Mouse (Mus musculus): ENCODE data around the gene Mrpl30. TPM values are rescaled to one million over a fixed set of nuclear protein-coding genes. Genes with fewer than 3 reads are reported as not detected.

Mrpl30 gene
- total RNA-seq, 2 experiments from 2014 or later, result 43.3 to 99.0 TPM

GRCm38 (mm10) chr1:37894606-37895005 is 4.3 kb downstream of the Mrpl30 start:
- no peak for ATAC-seq (replicated peaks; ENCODE audit: low FRiP score, poor library complexity, severe bottlenecking)

GRCm38 (mm10) chr1:37899816-37900215 is 9.5 kb downstream of the Mrpl30 start:
- no peak for ATAC-seq (replicated peaks; ENCODE audit: low FRiP score, poor library complexity, severe bottlenecking)

GRCm38 (mm10) chr1:37900288-37900687 is 10.0 kb downstream of the Mrpl30 start:
- ATAC-seq (replicated peaks; ENCODE audit: low FRiP score, poor library complexity, severe bottlenecking), result no peak

GRCm38 (mm10) chr1:37903178-37903577 is 12.9 kb downstream of the Mrpl30 start:
- ATAC-seq (replicated peaks; ENCODE audit: low FRiP score, poor library complexity, severe bottlenecking), result no peak

- no peak for ATAC-seq (replicated peaks; ENCODE audit: low FRiP score, poor library complexity, severe bottlenecking)
Measured at GRCm38 (mm10) chr1:37912751-37913150, 22.5 kb downstream of the Mrpl30 start.

- no peak for ATAC-seq (replicated peaks; ENCODE audit: low FRiP score, poor library complexity, severe bottlenecking)
Measured at GRCm38 (mm10) chr1:37916393-37916792, 26.1 kb downstream of the Mrpl30 start, which contains the start of gene Lyg2. Gene Lyg2 (minus strand): TSS chr1:37916493.

- no peak for ATAC-seq (replicated peaks; ENCODE audit: low FRiP score, poor library complexity, severe bottlenecking)
Measured at GRCm38 (mm10) chr1:37917666-37918065, 27.4 kb downstream of the Mrpl30 start.

GRCm38 (mm10) chr1:37918096-37918495 is 27.8 kb downstream of the Mrpl30 start:
- ATAC-seq (replicated peaks; ENCODE audit: low FRiP score, poor library complexity, severe bottlenecking), result no peak

GRCm38 (mm10) chr1:37922536-37922935 is 32.3 kb downstream of the Mrpl30 start:
- no peak for ATAC-seq (replicated peaks; ENCODE audit: low FRiP score, poor library complexity, severe bottlenecking)

GRCm38 (mm10) chr1:37925971-37926370 is 35.7 kb downstream of the Mrpl30 start:
- ATAC-seq (replicated peaks; ENCODE audit: low FRiP score, poor library complexity, severe bottlenecking), result no peak

- ATAC-seq (replicated peaks; ENCODE audit: low FRiP score, poor library complexity, severe bottlenecking), result no peak
Measured at GRCm38 (mm10) chr1:37931806-37932205, 41.5 kb downstream of the Mrpl30 start.

Other genes with a start within 250 kb of the Mrpl30 start
- gene 2010300C02Rik, start 170.4 kb upstream of the Mrpl30 start, total RNA-seq (2015; ENCODE audit: low replicate concordance), result not detected in 2 replicates
- gene 2010300C02Rik, start 170.4 kb upstream of the Mrpl30 start, total RNA-seq (2017; ENCODE audit: low replicate concordance), result not detected in 2 replicates
- 1.3 and 2.5 TPM in 2 replicates for gene Tsga10, start 24.0 kb upstream of the Mrpl30 start, total RNA-seq (2015; ENCODE audit: low replicate concordance)
- gene Tsga10, start 24.0 kb upstream of the Mrpl30 start, total RNA-seq (2017; ENCODE audit: low replicate concordance), result 2.9 and 5.2 TPM in 2 replicates
- gene Lipt1, start 18.7 kb upstream of the Mrpl30 start, total RNA-seq (2015; ENCODE audit: low replicate concordance), result 0.63 TPM in 1 of 2 replicates, not detected in the other
- not detected in 2 replicates for gene Lipt1, start 18.7 kb upstream of the Mrpl30 start, total RNA-seq (2017; ENCODE audit: low replicate concordance)
- gene Mitd1, start 66 bp upstream of the Mrpl30 start, total RNA-seq (2015; ENCODE audit: low replicate concordance), result 10.4 and 24.9 TPM in 2 replicates
- 6.7 and 13.4 TPM in 2 replicates for gene Mitd1, start 66 bp upstream of the Mrpl30 start, total RNA-seq (2017; ENCODE audit: low replicate concordance)
- gene Lyg2, start 26.0 kb downstream of the Mrpl30 start, total RNA-seq (2015; ENCODE audit: low replicate concordance), result 0.77 TPM in 1 of 2 replicates, not detected in the other
- gene Lyg2, start 26.0 kb downstream of the Mrpl30 start, total RNA-seq (2017; ENCODE audit: low replicate concordance), result not detected in 2 replicates
- gene Lyg1, start 67.3 kb downstream of the Mrpl30 start, total RNA-seq (2015; ENCODE audit: low replicate concordance), result not detected in 2 replicates
- gene Lyg1, start 67.3 kb downstream of the Mrpl30 start, total RNA-seq (2017; ENCODE audit: low replicate concordance), result not detected in 2 replicates
- 22.6 and 24.0 TPM in 2 replicates for gene Txndc9, start 107.4 kb downstream of the Mrpl30 start, total RNA-seq (2015; ENCODE audit: low replicate concordance)
- gene Txndc9, start 107.4 kb downstream of the Mrpl30 start, total RNA-seq (2017; ENCODE audit: low replicate concordance), result 24.8 and 30.1 TPM in 2 replicates
- 18.6 and 20.5 TPM in 2 replicates for gene Eif5b, start 107.5 kb downstream of the Mrpl30 start, total RNA-seq (2015; ENCODE audit: low replicate concordance)
- gene Eif5b, start 107.5 kb downstream of the Mrpl30 start, total RNA-seq (2017; ENCODE audit: low replicate concordance), result 10.6 and 20.4 TPM in 2 replicates
- 19.8 and 29.7 TPM in 2 replicates for gene Rev1, start 239.3 kb downstream of the Mrpl30 start, total RNA-seq (2015; ENCODE audit: low replicate concordance)
- 21.2 and 40.1 TPM in 2 replicates for gene Rev1, start 239.3 kb downstream of the Mrpl30 start, total RNA-seq (2017; ENCODE audit: low replicate concordance)